Mouse (Mus musculus): ENCODE results near the gene Slc35a5.

- no peak for TF ChIP-seq CTCF (IDR thresholded peaks at IDR 0.05; ENCODE audit: control insufficient read depth, insufficient read depth, insufficient replicate concordance, low read depth, low read length)
- no peak for TF ChIP-seq POLR2A (IDR thresholded peaks at IDR 0.05; ENCODE audit: control insufficient read depth, low read depth, low read length)
Observed at GRCm38 (mm10) chr16:45095561-45096482, 62.7 kb downstream of the Slc35a5 start.

All from testis, adult 2 months (tissue).